In the genomic region with DNA sequence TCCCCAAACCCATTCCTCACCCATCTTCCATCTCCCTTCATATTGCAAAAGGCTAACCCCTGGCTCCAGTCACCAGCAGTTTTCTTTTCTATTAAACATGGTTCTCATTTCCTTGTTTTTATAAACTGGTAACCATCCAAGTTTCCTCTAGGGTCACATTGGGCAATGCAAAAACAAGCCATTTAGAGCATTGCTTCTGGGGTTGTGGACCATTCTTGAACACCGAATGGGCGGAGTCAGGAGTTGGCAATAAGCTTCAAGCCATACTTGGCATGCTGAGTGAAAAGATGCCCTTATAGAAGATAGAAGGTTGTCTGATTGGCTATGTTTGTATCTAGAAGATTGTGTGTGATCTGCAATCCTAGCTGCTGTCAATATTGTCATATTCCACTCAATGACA, we compare ENCODE assay signal across 38 mouse cellular contexts. TPM values are rescaled to one million over a fixed set of nuclear protein-coding genes. Genes with fewer than 3 reads are reported as not detected.
"Had no signal": no experiment of that assay in that cellular context is flagged by ENCODE, and none has a peak within 500 bp of the region (broad histone marks: within the 10 kb centered on the region; RNA-seq: fewer than 3 reads in every experiment).

No protein-coding gene starts in this region.

- H3K4me2 ChIP-seq: heart, embryonic 13.5 days; heart, embryonic 15.5 days; hindbrain, embryonic 13.5 days; hindbrain, embryonic 15.5 days; limb, embryonic 12.5 days; liver, embryonic 11.5 days; liver, embryonic 13.5 days had no signal

- H3K9me3 ChIP-seq: heart, embryonic 10.5 days; heart, embryonic 13.5 days; heart, embryonic 15.5 days; hindbrain, embryonic 13.5 days; hindbrain, embryonic 15.5 days; limb, embryonic 10.5 days; limb, embryonic 12.5 days; liver, embryonic 13.5 days had no signal

- H3K4me3 ChIP-seq: heart, embryonic 10.5 days; heart, embryonic 13.5 days; heart, embryonic 15.5 days; hindbrain, embryonic 13.5 days; hindbrain, embryonic 15.5 days; layer of hippocampus, adult 2 months; left cerebral cortex, adult 2 months; limb, embryonic 10.5 days; limb, embryonic 12.5 days; liver, embryonic 13.5 days had no signal

- H3K27me3 ChIP-seq: heart, embryonic 13.5 days; heart, embryonic 15.5 days; hindbrain, embryonic 13.5 days; hindbrain, embryonic 15.5 days; limb, embryonic 12.5 days; liver, embryonic 13.5 days had no signal

- H3K27ac ChIP-seq: heart, embryonic 10.5 days; heart, embryonic 13.5 days; heart, embryonic 15.5 days; hindbrain, embryonic 13.5 days; hindbrain, embryonic 15.5 days; hindbrain, postnatal 0 days; layer of hippocampus, adult 2 months; left cerebral cortex, adult 2 months; limb, embryonic 10.5 days; limb, embryonic 12.5 days; liver, embryonic 13.5 days had no signal

- H3K9ac ChIP-seq: heart, embryonic 13.5 days; heart, embryonic 15.5 days; hindbrain, embryonic 13.5 days; hindbrain, embryonic 15.5 days; limb, embryonic 12.5 days; liver, embryonic 13.5 days had no signal

- DNase-seq: gastrocnemius, postnatal 14 days; gastrocnemius, postnatal 36 days; kidney, adult 18-20 months; kidney, adult 8-10 months; kidney, postnatal 10 days; kidney, postnatal 25 days; kidney, postnatal 4 days; liver; liver, embryonic 13.5 days had no signal

- H3K36me3 ChIP-seq: heart, embryonic 10.5 days; heart, embryonic 13.5 days; heart, embryonic 15.5 days; hindbrain, embryonic 13.5 days; hindbrain, embryonic 15.5 days; limb, embryonic 10.5 days; limb, embryonic 12.5 days; liver, embryonic 13.5 days had no signal

- ATAC-seq: hindbrain, postnatal 0 days; intestine, postnatal 0 days had no signal

- H3K4me1 ChIP-seq: heart, embryonic 10.5 days; heart, embryonic 13.5 days; heart, embryonic 15.5 days; hindbrain, embryonic 13.5 days; hindbrain, embryonic 15.5 days; limb, embryonic 10.5 days; limb, embryonic 12.5 days; liver, embryonic 13.5 days had no signal

RNA-seq across cellular contexts. Expression of gene Gm17555, which starts 33.6 kb away (rescaled TPM):
- total RNA-seq: gastrocnemius, adult 18-20 months; gastrocnemius, postnatal 14 days; gastrocnemius, postnatal 36 days; heart, adult 18-20 months; heart, adult 8-10 months; heart, postnatal 14 days; heart, postnatal 36 days; hematopoietic stem cell, adult 5-6 weeks; hindbrain, postnatal 0 days; layer of hippocampus, adult 2 months; layer of hippocampus, postnatal 10 days; layer of hippocampus, postnatal 25 days; left cerebral cortex, adult 2 months; left cerebral cortex, postnatal 14 days; left cerebral cortex, postnatal 36 days had no signal
- polyA plus RNA-seq: gonadal fat pad, adult 2 months; heart, embryonic 10.5 days; heart, embryonic 13.5 days; heart, embryonic 15.5 days; heart, postnatal 0 days; hindbrain, embryonic 11.5 days; hindbrain, embryonic 13.5 days; hindbrain, embryonic 15.5 days; hindbrain, postnatal 0 days; intestine, embryonic 14.5 days; intestine, postnatal 0 days; kidney, embryonic 14.5 days; kidney, embryonic 16.5 days; limb, embryonic 10.5 days; limb, embryonic 12.5 days; limb, embryonic 14.5 days; liver, embryonic 11.5 days; liver, embryonic 13.5 days had no signal
